Mouse (Mus musculus) midbrain, embryonic 13.5 days (tissue): Measurements from ENCODE around the gene Olfr411. TPM values are rescaled to one million over a fixed set of nuclear protein-coding genes. Genes with fewer than 3 reads are reported as not detected.

ENCODE experiments used
- ATAC-seq: fragments of 200-750 bp; cut with Nextera tagmentation; 2 replicates; pipeline ENCODE4 v1.8.0; 2017; ENCODE audit warnings: mild to moderate bottlenecking, moderate TSS enrichment, moderate library complexity
- H3K27ac ChIP-seq: fragments of 300-500 bp; sonication (generic); 2 replicates; pipeline ENCODE4 v1.5.1; 2015; ENCODE audit warnings: inconsistent platforms, mild to moderate bottlenecking, moderate library complexity
- H3K27me3 ChIP-seq: fragments of 300-500 bp; sonication (generic); 2 replicates; pipeline ENCODE4 v1.6.1; 2015; ENCODE audit warnings: mild to moderate bottlenecking, inconsistent platforms
- H3K36me3 ChIP-seq: fragments of 300-500 bp; sonication (generic); 2 replicates; pipeline ENCODE4 v1.6.1; 2015; ENCODE audit warnings: mild to moderate bottlenecking, inconsistent platforms
- H3K4me1 ChIP-seq: fragments of 300-500 bp; sonication (generic); replicated peaks from 2 replicates; pipeline ENCODE4 v1.6.1; 2015; ENCODE audit warnings: inconsistent platforms
- H3K4me2 ChIP-seq: fragments of 300-500 bp; sonication (generic); replicated peaks from 2 replicates; pipeline ENCODE4 v1.6.1; 2015; ENCODE audit warnings: moderate library complexity, mild to moderate bottlenecking, inconsistent platforms
- H3K4me3 ChIP-seq: fragments of 300-500 bp; sonication (generic); replicated peaks from 2 replicates; pipeline ENCODE4 v1.5.1; 2015; ENCODE audit warnings: mild to moderate bottlenecking, inconsistent platforms
- H3K9ac ChIP-seq: fragments of 300-500 bp; sonication (generic); replicated peaks from 2 replicates; pipeline ENCODE4 v1.6.1; 2015; ENCODE audit warnings: mild to moderate bottlenecking, inconsistent platforms
- H3K9me3 ChIP-seq: fragments of 300-500 bp; sonication (generic); 2 replicates; pipeline ENCODE4 v1.6.1; 2016; ENCODE audit warnings: mild to moderate bottlenecking, inconsistent platforms
- WGBS: fragments of 180-500 bp; shearing (Covaris S2); methylation state at CpG from one replicate; pipeline ENCODE4 v1.1.7; 2015; 5-methylcytosine and 5-hydroxymethylcytosine counted together
- polyA plus RNA-seq: library from polyadenylated mRNA; unstranded; fragments of >200 nt; fragmentation: Nextera tagmentation; extraction: Ambion mirVana; gene quantifications from 2 replicates; pipeline ENCODE4 v1.2.1, GENCODE M21; 2015

The Olfr411 gene
- polyA plus RNA-seq, 1 experiment from 2014 or later = not detected

DNA sequence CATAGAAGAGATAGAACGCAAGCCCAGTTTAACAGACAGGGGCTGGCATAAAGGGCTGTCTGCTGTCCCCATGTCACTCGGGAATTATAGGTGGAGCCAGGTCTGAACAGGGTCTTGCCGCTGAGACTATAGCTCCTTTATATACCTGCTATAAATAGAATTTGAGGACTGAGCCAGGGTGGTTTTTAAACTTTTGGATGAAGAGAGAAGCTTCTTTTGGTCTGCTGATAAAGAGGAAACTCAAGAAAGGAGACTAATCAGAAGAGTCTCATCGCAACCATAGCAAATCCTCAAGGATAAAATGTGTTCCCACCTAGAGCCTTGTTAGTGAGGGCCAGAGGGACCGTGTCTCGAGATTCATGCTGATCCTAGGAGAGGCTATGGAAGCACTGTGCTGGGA, 14.5 kb downstream of the Olfr411 start, which contains the start of gene Olfr410:
TSS of gene Olfr410 (minus strand) at position 101 of the 400 bp plus-strand sequence.
- H3K36me3 ChIP-seq = no peaks in the 10 kb centered on the region
- H3K9ac ChIP-seq = no peak within 1 kb of the TSS
- H3K4me2 ChIP-seq = no peak within 1 kb of the TSS
- H3K9me3 ChIP-seq = no peaks in the 10 kb centered on the region
- 77% methylated on average over 6 of the region's 6 CpGs for WGBS
- no peak for ATAC-seq
- H3K4me1 ChIP-seq = no peaks in the 10 kb centered on the region
- H3K27ac ChIP-seq = no peak within 1 kb of the TSS
- H3K27me3 ChIP-seq = no peaks in the 10 kb centered on the region
- no peak within 1 kb of the TSS for H3K4me3 ChIP-seq

DNA sequence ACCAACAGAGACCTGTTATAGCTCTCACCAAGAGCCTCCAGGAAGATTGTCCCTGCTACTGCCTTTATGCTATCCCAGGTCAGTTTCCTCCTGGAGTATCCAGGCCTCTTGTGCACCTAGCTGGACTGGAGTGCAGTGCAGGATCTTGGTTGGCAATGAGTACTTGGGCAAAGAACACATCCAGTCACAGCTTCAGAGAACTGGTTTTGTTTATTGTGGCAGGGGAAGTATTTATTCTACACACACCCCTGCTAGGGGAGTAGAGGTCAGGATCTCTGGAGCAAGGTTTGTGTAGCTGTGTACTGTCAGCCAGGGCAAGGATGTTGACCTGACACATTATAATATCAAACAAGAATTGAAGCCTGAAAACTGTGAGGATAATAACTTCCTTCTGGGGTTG, 23.7 kb downstream of the Olfr411 start:
- Histone ChIP-seq H3K36me3 (no peaks in the 10 kb centered on the region), H3K4me3 (no peak overlapping the region), H3K4me1 (no peaks in the 10 kb centered on the region), H3K9me3 (0 out of 2 replicates have a peak, but pooled peaks cover 5% of the 10 kb centered on the region), H3K27me3 (no peaks in the 10 kb centered on the region), H3K9ac (no peak overlapping the region), H3K4me2 (no peak overlapping the region), H3K27ac (no peak overlapping the region)
- no peak for ATAC-seq

DNA sequence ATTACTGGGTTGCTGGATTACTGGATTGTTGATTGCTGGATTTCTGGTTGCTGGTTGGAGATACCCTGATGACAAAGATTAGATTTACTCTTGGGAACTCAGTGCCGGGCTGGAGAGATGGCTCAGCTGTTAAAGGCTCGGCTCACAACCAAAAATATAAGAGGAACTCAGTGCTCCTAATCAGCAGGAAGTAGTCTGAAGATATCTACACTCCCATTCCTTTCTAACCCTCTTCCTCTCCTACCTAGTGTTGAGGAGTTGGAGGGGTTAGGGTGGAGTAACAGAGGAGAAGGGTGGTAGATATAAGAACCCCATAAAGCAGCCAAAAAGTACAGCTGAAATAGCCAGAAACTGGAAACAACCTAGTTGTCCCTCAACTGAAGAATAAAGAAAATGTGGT, 26.4 kb downstream of the Olfr411 start:
- 91% methylated on average over 2 of the region's 2 CpGs for WGBS

More for the DNA sequence above, 26.4 kb downstream of the Olfr411 start:
- Histone ChIP-seq H3K9me3 (0 out of 2 replicates have a peak, but pooled peaks cover 5% of the 10 kb centered on the region), H3K27ac (no peak overlapping the region), H3K4me1 (no peaks in the 10 kb centered on the region), H3K36me3 (no peaks in the 10 kb centered on the region), H3K9ac (no peak overlapping the region), H3K27me3 (no peaks in the 10 kb centered on the region), H3K4me3 (no peak overlapping the region), H3K4me2 (no peak overlapping the region)
- no peak for ATAC-seq

Other genes starting within 250 kb of the Olfr411 start
- not detected in 2 replicates for gene Olfr401, start 238.9 kb downstream of the Olfr411 start, polyA plus RNA-seq
- not detected in 2 replicates for gene Olfr402, start 199.1 kb downstream of the Olfr411 start, polyA plus RNA-seq
- gene Olfr403, start 166.4 kb downstream of the Olfr411 start, polyA plus RNA-seq = not detected in 2 replicates
- gene Olfr43, start 141.3 kb downstream of the Olfr411 start, polyA plus RNA-seq = not detected in 2 replicates
- gene Olfr406, start 92.8 kb downstream of the Olfr411 start, polyA plus RNA-seq = not detected in 2 replicates
- gene Olfr59, start 68.9 kb downstream of the Olfr411 start, polyA plus RNA-seq = not detected in 2 replicates
- gene Olfr410, start 14.6 kb downstream of the Olfr411 start, polyA plus RNA-seq = not detected in 2 replicates
- not detected in 2 replicates for gene Olfr412, start 9.4 kb upstream of the Olfr411 start, polyA plus RNA-seq